Mouse (Mus musculus) thymus, adult 2 months (tissue): ENCODE results near the gene Olfml3. TPM values are rescaled to one million over a fixed set of nuclear protein-coding genes. Genes with fewer than 3 reads are reported as not detected.

Experiments used
- DNase-seq: peaks from one replicate; pipeline ENCODE4 v3.0.0; 2021
- H3K27ac ChIP-seq: fragments of 200-500 bp; 2 replicates; pipeline ENCODE4 v1.5.1; 2012; ENCODE audit warnings: low read length, control low read depth; ENCODE audit not compliant: control insufficient read depth, insufficient read depth
- H3K27me3 ChIP-seq: fragments of 200-500 bp; 2 replicates; pipeline ENCODE4 v1.6.1; 2012; ENCODE audit warnings: mild to moderate bottlenecking, low read length, moderate library complexity, mixed read lengths; ENCODE audit not compliant: control insufficient read depth, insufficient read depth
- H3K36me3 ChIP-seq: fragments of 200-500 bp; 2 replicates; pipeline ENCODE4 v1.6.1; 2012; ENCODE audit warnings: mild to moderate bottlenecking, low read length, moderate library complexity; ENCODE audit not compliant: control insufficient read depth, insufficient read depth
- H3K4me1 ChIP-seq: fragments of 200-500 bp; replicated peaks from 2 replicates; pipeline ENCODE4 v1.6.1; 2012; ENCODE audit warnings: low read length; ENCODE audit not compliant: control insufficient read depth, insufficient read depth
- H3K4me3 ChIP-seq: fragments of 200-500 bp; 2 replicates; pipeline ENCODE4 v1.5.1; 2012; ENCODE audit warnings: mild to moderate bottlenecking, low read length, control low read depth, moderate library complexity; ENCODE audit not compliant: control insufficient read depth, insufficient read depth
- CTCF ChIP-seq: fragments of 200-500 bp; IDR thresholded peaks from 2 replicates; pipeline ENCODE4 v1.5.1; 2012; ENCODE audit warnings: mild to moderate bottlenecking, control low read depth, low read length, moderate library complexity, borderline replicate concordance; ENCODE audit not compliant: control insufficient read depth, poor library complexity, insufficient read depth; ENCODE audit errors: extremely low read depth
- POLR2A ChIP-seq: fragments of 200-500 bp; IDR thresholded peaks from 2 replicates; pipeline ENCODE4 v1.6.1; 2012; ENCODE audit warnings: mild to moderate bottlenecking, low read length, control low read depth, moderate library complexity; ENCODE audit not compliant: control insufficient read depth, poor library complexity, insufficient read depth; ENCODE audit errors: extremely low read depth
- WGBS: fragments of 180-500 bp; shearing (Covaris S2); methylation state at CpG from one replicate; pipeline ENCODE4 v1.1.7; 2018; 5-methylcytosine and 5-hydroxymethylcytosine counted together
- polyA plus RNA-seq: library from polyadenylated mRNA; depleted of rRNA; stranded (reverse); fragments of >200 nt; gene quantifications from 2 replicates; pipeline ENCODE4 v1.2.3, GENCODE M21; 2012

Olfml3 gene
- polyA plus RNA-seq, 1 experiment: 6.1 TPM

GRCm38 (mm10) chr3:103777940-103778339 is 40.1 kb upstream of the Olfml3 start:
- H3K4me3 ChIP-seq: peak overlapping the region; percentile 47
- TF ChIP-seq POLR2A: 0 out of 2 replicates have a peak, but pooled peaks have one; percentile 18
- TF ChIP-seq CTCF: no peak
- peak; percentile 65 for DNase-seq
- H3K27me3 ChIP-seq: no peaks in the 10 kb centered on the region
- peak overlapping the region; percentile 99 for H3K27ac ChIP-seq
- 7% methylated on average over 11 of the region's 11 CpGs for whole genome bisulfite sequencing
- H3K36me3 ChIP-seq: peaks cover 13% of the 10 kb centered on the region
- peaks cover 39% of the 10 kb centered on the region for H3K4me1 ChIP-seq

- TF ChIP-seq POLR2A (peak; percentile 84), CTCF (no peak)
- H3K27me3 ChIP-seq: no peaks in the 10 kb centered on the region
- H3K27ac ChIP-seq: peak overlapping the region; percentile 100
- H3K36me3 ChIP-seq: peaks cover 19% of the 10 kb centered on the region
- peak; percentile 66 for DNase-seq
- H3K4me1 ChIP-seq: peaks cover 35% of the 10 kb centered on the region
- H3K4me3 ChIP-seq: peak overlapping the region; percentile 40
- 6% methylated on average over 15 of the region's 15 CpGs for WGBS
Measured at GRCm38 (mm10) chr3:103774009-103774408, 36.2 kb upstream of the Olfml3 start.

GRCm38 (mm10) chr3:103773508-103773907 is 35.7 kb upstream of the Olfml3 start:
- TF ChIP-seq CTCF (no peak), POLR2A (no peak)
- Histone ChIP-seq H3K27me3 (no peaks in the 10 kb centered on the region), H3K36me3 (peaks cover 23% of the 10 kb centered on the region), H3K4me1 (peaks cover 32% of the 10 kb centered on the region), H3K27ac (peak overlapping the region; percentile 100), H3K4me3 (peak overlapping the region; percentile 47)
- WGBS: 5% methylated on average over 3 of the region's 3 CpGs
- peak; percentile 37 for DNase-seq

GRCm38 (mm10) chr3:103772846-103773245 is 35.0 kb upstream of the Olfml3 start:
- H3K4me1 ChIP-seq: peaks cover 26% of the 10 kb centered on the region

GRCm38 (mm10) chr3:103771531-103772130 is 33.8 kb upstream of the Olfml3 start:
- peak overlapping the region; percentile 72; the same call in 1 of the 2 replicates for H3K27ac ChIP-seq
- no peak for DNase-seq
- H3K27me3 ChIP-seq: no peaks in the 10 kb centered on the region
- peaks cover 31% of the 10 kb centered on the region for H3K36me3 ChIP-seq
- H3K4me3 ChIP-seq: no peak overlapping the region
- no peak for TF ChIP-seq CTCF
- TF ChIP-seq POLR2A: no peak
- H3K4me1 ChIP-seq: peaks cover 17% of the 10 kb centered on the region
- WGBS: 50% methylated on average over 9 of the region's 9 CpGs

More at GRCm38 (mm10) chr3:103772846-103773245, 35.0 kb upstream of the Olfml3 start:
- Histone ChIP-seq H3K4me3 (no peak overlapping the region), H3K36me3 (peaks cover 30% of the 10 kb centered on the region), H3K27ac (peak overlapping the region; percentile 100), H3K27me3 (no peaks in the 10 kb centered on the region)
- DNase-seq: no peak
- WGBS: 4% methylated on average over 4 of the region's 4 CpGs
- no peak for TF ChIP-seq POLR2A
- no peak for TF ChIP-seq CTCF

GRCm38 (mm10) chr3:103766789-103767188 is 29.0 kb upstream of the Olfml3 start:
- Histone ChIP-seq H3K27me3 (no peaks in the 10 kb centered on the region), H3K4me3 (no peak overlapping the region), H3K36me3 (peaks cover 58% of the 10 kb centered on the region), H3K4me1 (peaks cover 5% of the 10 kb centered on the region), H3K27ac (no peak overlapping the region)
- 90% methylated on average over 3 of the region's 3 CpGs for WGBS
- DNase-seq: no peak
- TF ChIP-seq CTCF: no peak
- no peak for TF ChIP-seq POLR2A

GRCm38 (mm10) chr3:103759261-103759970 is 21.6 kb upstream of the Olfml3 start:
- 95% methylated on average over 5 of the region's 5 CpGs for WGBS
- Histone ChIP-seq H3K4me1 (no peaks in the 10 kb centered on the region), H3K36me3 (peaks cover 95% of the 10 kb centered on the region)

More at GRCm38 (mm10) chr3:103759261-103759970, 21.6 kb upstream of the Olfml3 start:
- Histone ChIP-seq H3K4me3 (no peak overlapping the region), H3K27me3 (no peaks in the 10 kb centered on the region), H3K27ac (no peak overlapping the region)
- DNase-seq: no peak
- TF ChIP-seq POLR2A: no peak
- no peak for TF ChIP-seq CTCF
